Mouse (Mus musculus) urinary bladder, postnatal 4 days (tissue): Measurements from ENCODE around the gene Pdcd1lg2.
"Not testable (repeated sequence)": the region's sequence is repeated elsewhere in the genome, so short reads cannot be mapped to it uniquely, and the experiment has no call there.

Source experiments
- DNase-seq, 2 experiments: peaks; one replicate each; pipeline ENCODE4 v3.0.0; 2021 to 2022; ENCODE audit warnings: low spot score in 2 of 2

Gene Pdcd1lg2

GRCm38 (mm10) chr19:29383368-29383767 is 27.4 kb upstream of the Pdcd1lg2 start:
- no peak for DNase-seq

- DNase-seq: no peak
These were observed 26.3 kb upstream of the Pdcd1lg2 start for GRCm38 (mm10) chr19:29384412-29384811.

DNA sequence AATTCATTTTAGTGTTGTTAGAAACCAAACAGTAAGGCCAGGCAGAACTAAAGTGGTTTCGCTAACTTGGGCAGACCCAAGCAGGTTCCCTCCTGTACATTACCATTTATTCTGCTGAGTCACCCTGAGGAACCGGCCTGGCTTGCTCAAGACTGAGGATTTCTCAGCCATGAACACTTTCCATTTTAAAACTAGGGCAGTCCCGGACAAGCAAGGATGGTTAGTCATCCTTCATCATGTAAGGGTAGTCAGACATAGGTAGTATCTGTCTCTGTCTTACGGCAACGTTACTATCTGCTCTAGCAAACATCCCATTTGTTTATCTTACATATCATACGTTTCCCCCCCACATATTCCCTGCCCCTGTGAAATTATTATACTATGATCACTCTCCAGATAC is 25.7 kb upstream of the Pdcd1lg2 start:
- no peak for DNase-seq

DNA sequence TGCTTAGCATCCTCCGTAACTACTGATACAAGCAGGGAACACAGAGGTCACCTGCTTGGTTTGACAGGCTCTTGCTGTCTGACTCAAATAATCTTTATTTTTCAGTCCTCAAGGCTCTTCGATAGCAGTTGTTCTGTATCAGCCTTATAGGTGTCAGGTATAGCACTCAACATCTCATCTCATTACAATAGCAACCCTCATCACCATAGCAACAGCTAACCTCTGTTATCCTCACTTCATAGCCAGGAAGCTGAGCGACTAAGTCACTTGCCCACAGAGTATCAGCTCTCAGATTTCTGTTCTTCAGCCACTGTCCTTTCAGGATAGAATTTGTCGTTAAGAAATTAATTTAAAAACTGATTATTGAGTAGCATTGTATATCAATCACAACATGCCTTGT is 24.9 kb upstream of the Pdcd1lg2 start:
- DNase-seq: no peak

- DNase-seq: no peak
These were observed 21.9 kb upstream of the Pdcd1lg2 start for GRCm38 (mm10) chr19:29388818-29389217.

- no peak for DNase-seq
These were observed 20.2 kb upstream of the Pdcd1lg2 start for GRCm38 (mm10) chr19:29390483-29390882.

- DNase-seq: no peak
These were observed 19.4 kb upstream of the Pdcd1lg2 start for GRCm38 (mm10) chr19:29391279-29391678.

DNA sequence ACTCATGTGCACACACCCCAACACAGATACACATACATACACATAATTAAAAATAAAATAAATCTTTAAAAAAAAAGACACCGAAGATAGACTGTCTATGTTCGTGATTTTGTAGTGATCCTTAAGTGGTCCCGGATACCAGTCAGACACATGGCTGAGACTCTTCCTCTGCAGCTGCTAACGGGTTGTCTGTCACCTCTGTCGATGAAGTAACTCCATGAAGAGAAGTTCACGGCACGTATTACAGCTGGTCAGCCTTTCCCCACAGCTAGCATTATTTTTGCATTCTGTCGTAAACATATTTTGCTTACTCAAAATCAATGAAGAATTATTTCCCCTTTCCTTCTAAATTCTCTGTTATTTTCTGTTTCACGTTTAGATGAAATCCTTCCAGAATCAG is 17.4 kb upstream of the Pdcd1lg2 start:
- DNase-seq: no peak

DNA sequence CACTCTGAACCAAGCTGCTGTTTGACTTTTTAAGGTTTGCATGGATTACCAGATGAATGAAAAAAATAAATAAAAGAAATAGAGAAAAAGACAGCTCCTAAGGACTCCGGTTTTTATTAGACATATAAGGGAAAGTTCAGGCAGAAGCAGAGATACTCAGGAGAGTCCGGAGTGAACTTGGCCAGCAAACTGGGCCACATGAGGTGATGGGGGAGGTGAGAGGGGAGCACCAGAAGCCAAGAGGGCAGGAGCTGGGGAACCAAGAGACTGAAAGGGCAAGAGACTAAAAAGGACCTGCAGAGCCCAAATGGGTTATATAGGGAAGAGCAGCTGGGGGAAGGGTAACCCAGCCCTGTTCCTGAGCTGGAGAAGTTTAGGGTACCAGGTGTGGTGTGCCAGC is 16.0 kb upstream of the Pdcd1lg2 start:
- DNase-seq: no peak

DNA sequence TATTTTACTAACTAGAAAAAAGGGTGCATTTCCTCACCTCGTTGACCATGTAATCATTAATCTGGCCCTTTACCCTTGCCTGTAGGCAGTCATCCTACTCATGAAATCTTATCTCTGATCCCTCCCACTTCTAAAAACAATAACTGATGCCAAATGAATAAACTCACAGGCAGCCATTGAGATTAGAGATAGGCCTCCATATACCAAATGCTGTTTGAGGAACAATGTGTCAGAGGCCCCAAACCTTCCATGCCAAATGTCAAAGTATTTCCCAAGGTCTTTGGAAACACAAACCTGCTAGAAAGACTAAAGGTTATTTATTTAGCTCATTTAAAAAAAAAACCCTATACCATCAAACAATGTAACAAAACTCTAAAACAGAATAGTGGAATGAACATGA is 14.4 kb upstream of the Pdcd1lg2 start:
- no peak for DNase-seq

DNA sequence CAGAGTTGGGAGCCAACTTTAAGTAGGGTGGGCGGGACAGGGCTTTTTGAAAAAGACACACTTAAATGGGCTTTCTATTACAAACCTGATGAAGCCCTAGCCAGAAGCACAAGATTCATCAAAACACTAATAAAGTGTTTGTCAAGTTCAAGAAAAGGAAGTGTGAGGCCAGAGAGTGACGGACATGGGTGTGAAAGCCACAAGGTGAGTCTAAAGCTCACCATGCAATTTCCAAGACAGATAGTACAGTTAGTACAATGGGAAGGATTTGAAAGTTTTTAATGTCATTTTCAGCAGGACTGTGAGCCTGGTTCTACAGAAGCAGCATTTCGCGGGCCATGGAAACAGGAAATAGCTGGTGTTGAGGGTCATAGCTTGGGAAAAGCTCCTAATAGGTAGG is 10.9 kb upstream of the Pdcd1lg2 start:
- DNase-seq: no peak

DNA sequence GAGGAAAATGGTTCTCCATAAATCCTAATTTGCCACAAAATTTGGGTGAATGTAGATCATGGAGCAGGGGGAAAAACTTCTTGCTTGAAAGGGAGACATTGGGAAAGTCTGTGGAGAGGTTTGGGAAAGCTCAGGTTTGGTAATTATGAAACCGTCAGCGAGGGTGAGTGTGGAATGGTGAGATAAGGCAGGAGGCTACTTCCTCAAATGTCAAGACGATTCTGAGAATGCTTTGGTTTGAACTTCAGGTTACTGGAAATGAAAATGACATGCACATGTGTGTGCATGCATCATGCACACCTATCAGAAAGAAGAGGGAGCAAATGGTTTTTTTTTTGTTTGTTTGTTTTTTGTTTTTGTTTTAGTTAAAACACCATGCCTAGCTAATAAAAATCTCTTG is 10.3 kb upstream of the Pdcd1lg2 start:
- DNase-seq: no peak

DNA sequence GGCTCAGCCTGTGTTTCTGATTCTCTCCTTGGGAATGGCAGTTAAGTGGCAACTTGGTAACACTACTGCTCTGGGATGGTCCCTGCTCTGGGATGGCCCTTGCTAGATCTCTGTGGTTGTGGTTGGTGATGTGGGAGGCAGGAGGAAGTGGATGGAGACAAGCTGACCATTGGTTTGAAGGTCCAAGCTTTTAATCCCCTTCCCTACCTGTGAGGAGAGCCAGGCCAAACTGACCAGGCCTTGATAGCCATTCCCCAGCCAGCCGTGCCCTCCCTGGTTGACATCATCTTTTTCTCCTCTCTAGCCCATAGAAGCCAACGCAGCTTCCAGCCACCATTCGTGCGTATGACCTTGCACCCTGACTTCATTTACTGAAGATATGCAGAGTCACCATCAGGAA is 8.1 kb upstream of the Pdcd1lg2 start:
- DNase-seq: no peak

DNA sequence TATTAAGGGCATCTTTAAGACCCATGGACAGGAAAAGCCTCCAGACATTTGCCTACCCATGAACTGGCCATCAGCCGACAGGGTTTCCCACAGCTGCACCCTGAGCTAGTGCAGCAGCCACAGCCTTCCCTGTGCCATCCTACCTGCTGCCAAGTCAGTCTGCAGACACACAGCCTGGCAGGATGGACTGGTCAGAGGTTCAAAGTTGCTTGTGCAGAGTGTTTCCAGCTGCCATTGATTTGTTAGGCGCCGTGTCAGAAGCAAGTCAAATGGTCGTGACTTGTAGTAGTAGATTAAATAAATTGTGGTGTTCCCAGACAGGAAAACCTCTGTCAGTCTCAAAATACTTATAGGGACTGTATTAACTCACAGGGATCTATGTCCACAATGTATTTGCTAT is 7.5 kb upstream of the Pdcd1lg2 start:
- DNase-seq: no peak

GRCm38 (mm10) chr19:29405388-29405787 is 5.3 kb upstream of the Pdcd1lg2 start:
- DNase-seq: no peak

DNA sequence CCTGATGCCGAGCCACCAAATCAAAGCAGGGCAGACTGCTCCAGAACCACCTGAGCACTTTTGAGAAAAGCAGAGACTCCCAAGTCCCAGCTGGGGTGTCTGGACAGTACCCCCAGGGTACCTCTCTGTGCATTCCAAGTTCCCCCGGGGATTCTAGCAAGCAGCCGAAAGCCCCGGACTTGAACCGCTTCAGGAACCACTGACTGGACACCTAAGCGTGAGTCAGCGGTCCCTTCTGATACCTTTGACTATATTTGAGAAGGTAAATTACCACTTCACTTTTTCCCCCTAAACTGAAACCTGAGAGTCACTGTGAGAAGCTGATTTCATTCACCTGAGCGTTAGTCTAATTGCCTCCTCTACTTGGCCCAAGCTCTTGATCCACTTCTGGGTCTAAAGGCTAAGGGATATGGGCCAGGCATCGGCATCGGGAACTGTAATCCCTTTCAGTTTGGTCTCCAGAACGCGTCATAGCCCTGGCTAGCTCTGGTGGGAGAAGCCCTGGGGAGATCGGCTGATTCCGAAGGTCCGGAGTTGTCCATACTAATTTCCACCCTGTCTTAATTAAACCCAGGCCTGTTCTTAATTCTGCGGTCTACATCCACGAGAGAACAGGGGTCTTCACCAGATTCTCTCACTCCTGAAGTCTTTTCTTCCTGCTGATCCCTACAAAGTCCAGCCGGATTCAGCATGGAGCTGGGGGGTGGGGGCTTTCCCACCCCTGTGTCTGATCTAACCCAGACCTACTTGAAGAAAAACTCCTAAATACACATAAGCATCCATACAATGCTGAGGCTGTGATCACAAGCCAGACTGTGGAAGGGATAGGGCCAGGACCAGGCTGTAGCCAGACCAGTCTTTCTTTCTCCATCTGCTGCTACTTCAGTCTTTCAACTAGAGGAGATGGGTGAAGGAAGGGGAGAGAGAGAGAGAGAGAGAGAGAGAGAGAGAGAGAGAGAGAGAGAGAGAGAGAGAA is 4.4 kb upstream of the Pdcd1lg2 start:
- DNase-seq: no peak

GRCm38 (mm10) chr19:29412476-29413420 is 2.0 kb downstream of the Pdcd1lg2 start:
- DNase-seq: no peak

DNA sequence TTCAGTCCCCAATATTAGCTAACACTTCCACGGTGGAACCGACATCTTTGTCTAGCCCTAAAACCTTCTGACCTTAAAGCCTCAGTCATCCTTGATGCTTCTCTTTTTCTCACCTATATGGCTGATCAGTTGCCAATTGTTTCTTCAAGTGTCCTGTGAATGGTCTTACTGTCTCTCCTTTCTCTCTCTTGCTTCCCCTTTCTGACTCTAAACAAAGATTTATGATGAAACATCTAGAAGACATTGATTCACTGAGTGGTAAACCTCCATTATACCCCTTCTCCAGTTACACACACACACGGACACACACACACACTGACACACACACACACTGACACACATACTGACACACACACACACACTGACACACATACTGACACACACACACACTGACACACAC is 3.8 kb downstream of the Pdcd1lg2 start:
- no peak for DNase-seq

- not testable (repeated sequence) for DNase-seq
These were observed 4.2 kb downstream of the Pdcd1lg2 start for GRCm38 (mm10) chr19:29414917-29415316.

DNA sequence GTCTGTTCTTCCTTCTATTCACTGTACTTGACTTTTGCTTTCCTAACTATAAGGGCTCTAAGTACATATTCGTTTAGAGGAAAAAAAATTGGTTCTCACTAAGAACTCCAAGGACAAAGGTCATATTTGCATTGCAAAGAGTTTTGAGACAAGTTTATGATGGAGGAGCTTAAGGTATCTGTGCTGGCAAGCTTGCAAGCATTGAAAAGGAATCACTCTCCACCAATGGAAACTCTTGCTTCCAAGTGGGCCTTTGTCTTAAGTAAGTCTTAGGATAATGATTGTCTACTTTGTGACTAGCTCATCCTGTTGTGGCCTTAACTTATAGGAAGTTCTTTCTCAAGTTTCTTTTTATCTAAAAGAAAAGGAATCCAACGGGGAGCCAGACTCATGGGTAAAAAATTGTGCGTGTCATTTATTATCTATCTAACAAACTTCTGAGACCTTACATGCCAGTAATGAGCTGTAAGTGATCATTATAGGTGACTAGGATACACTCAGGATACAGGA is 5.7 kb downstream of the Pdcd1lg2 start:
- DNase-seq: no peak

DNA sequence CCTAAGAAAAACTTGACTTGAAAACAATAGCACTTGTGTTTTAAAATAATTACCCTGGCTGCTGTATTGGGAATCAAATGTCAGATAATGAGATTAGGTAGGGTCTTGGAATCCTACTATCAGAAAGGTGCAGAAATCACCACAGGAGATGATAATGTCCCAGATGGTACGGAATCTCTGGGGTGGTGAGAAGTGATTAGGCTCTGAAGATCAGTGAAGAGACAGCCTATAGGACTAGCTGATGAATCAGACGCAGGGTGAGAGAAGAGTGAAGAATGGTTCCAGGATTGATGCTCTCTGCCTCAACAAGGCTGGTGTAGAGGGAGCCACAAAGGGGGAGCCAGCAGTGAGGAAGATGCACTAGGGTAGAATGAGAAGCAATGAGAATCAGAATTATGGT is 6.5 kb downstream of the Pdcd1lg2 start:
- DNase-seq: no peak

GRCm38 (mm10) chr19:29417894-29418293 is 7.2 kb downstream of the Pdcd1lg2 start:
- DNase-seq: no peak
